Comparison of ENCODE assay signal across 8 mouse cellular contexts in the genomic region with DNA sequence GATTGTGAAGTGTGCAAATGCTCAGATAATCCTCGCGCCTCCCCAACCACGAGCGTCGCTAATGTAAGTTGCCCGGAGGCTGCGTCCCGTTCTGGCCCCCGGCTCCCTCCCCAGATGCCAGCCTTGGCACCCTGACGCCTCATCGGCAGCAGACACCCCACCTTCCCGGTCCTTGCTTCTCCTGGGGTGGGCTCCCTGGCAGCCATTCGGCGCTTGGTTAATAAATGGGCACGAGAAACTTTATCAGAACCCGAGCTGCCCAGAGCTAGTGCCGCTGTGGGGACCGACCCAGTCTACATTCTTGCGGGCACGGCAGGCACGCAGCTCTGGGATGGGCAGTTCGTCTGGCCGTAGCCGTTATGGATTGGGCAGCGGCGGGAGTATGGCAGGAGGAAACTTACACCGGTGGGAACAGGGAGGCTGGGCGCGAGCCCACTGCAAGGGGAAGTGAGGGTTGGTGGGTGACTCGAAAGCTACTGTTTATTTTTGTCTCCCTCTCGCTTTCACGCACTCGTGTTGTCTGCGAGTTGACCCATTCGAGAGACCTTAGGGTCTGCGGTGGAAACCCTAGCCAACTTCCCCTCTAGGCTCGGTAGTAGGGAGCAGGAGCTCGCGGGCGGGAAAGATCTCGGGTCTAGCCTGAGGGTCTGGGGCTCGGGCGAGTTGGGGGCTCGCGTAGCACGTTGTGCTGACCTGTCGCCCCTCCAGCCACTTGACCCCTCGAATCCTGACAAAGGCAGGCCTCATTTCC. TPM values are rescaled to one million over a fixed set of nuclear protein-coding genes. Genes with fewer than 3 reads are reported as not detected.
A peak's percentile ranks its signal among the peaks of the same experiment; 100 is the strongest.
DNase-seq lines count a peak whose midpoint lies in the region; ATAC-seq and TF ChIP-seq lines count a peak whose summit lies in the region.

No protein-coding gene starts in this region.

- TF ChIP-seq CTCF in C2C12 (IDR thresholded peaks at IDR 0.05; ENCODE audit: control insufficient read depth, insufficient read depth, insufficient read length): no peak

- peaks cover 72% of the 10 kb centered on the region for H3K79me2 ChIP-seq in C2C12 (ENCODE audit: control insufficient read depth, insufficient read depth)

- H3K4me1 ChIP-seq in embryonic facial prominence, embryonic 13.5 days: peaks cover 31% of the 10 kb centered on the region
- H3K4me1 ChIP-seq in heart, embryonic 11.5 days (ENCODE audit: control insufficient read depth, insufficient read depth, low read length): peaks cover 26% of the 10 kb centered on the region
- peaks cover 39% of the 10 kb centered on the region for H3K4me1 ChIP-seq in kidney, embryonic 15.5 days
- H3K4me1 ChIP-seq in lung, embryonic 15.5 days: peaks cover 35% of the 10 kb centered on the region

- ATAC-seq in embryonic facial prominence, embryonic 13.5 days (ENCODE audit: insufficient number of reproducible peaks, insufficient read depth, low FRiP score, low TSS enrichment, low read depth): no peak
- no peak for ATAC-seq in heart, embryonic 11.5 days (replicated peaks; ENCODE audit: insufficient number of reproducible peaks, low FRiP score, low TSS enrichment)
- no peak for ATAC-seq in kidney, embryonic 15.5 days (replicated peaks; ENCODE audit: low FRiP score)
- peak; percentile 24; the same call in 1 of the 2 replicates for ATAC-seq in lung, embryonic 15.5 days (ENCODE audit: borderline replicate concordance, extremely low read depth, low FRiP score, low TSS enrichment)
- 0 out of 2 replicates have a peak, but pooled peaks have one; percentile 1 for ATAC-seq in neutrophil, adult 5-6 weeks (ENCODE audit: extremely low read depth, insufficient number of reproducible peaks, low FRiP score, poor library complexity, severe bottlenecking)

- H3ac ChIP-seq in C2C12 (ENCODE audit: control insufficient read depth, insufficient read length, low read depth): peak overlapping the region; percentile 94

- H3K27ac ChIP-seq in embryonic facial prominence, embryonic 13.5 days: peak overlapping the region; percentile 99
- peak overlapping the region; percentile 99 for H3K27ac ChIP-seq in heart, embryonic 11.5 days (ENCODE audit: low read depth, low read length)
- H3K27ac ChIP-seq in kidney, embryonic 15.5 days: peak overlapping the region; percentile 100
- peak overlapping the region; percentile 99 for H3K27ac ChIP-seq in lung, embryonic 15.5 days

- no peaks in the 10 kb centered on the region for H3K27me3 ChIP-seq in C2C12 (ENCODE audit: control insufficient read depth, insufficient read depth, insufficient read length)
- no peaks in the 10 kb centered on the region for H3K27me3 ChIP-seq in embryonic facial prominence, embryonic 13.5 days
- no peaks in the 10 kb centered on the region for H3K27me3 ChIP-seq in heart, embryonic 11.5 days (ENCODE audit: control insufficient read depth, insufficient read depth, low read length)
- H3K27me3 ChIP-seq in kidney, embryonic 15.5 days: no peaks in the 10 kb centered on the region
- H3K27me3 ChIP-seq in lung, embryonic 15.5 days: no peaks in the 10 kb centered on the region

- peak overlapping the region; percentile 64 for H3K4me3 ChIP-seq in C2C12 (ENCODE audit: insufficient read depth, poor library complexity, severe bottlenecking)
- H3K4me3 ChIP-seq in embryonic facial prominence, embryonic 13.5 days: peak overlapping the region; percentile 88
- peak overlapping the region; percentile 93 for H3K4me3 ChIP-seq in heart, embryonic 11.5 days (ENCODE audit: low read depth, low read length)
- peak overlapping the region; percentile 85 for H3K4me3 ChIP-seq in kidney, embryonic 15.5 days (replicated peaks)
- peak overlapping the region; percentile 89 for H3K4me3 ChIP-seq in lung, embryonic 15.5 days

- H3K4me2 ChIP-seq in embryonic facial prominence, embryonic 13.5 days: peak overlapping the region; percentile 71
- peak overlapping the region; percentile 93 for H3K4me2 ChIP-seq in heart, embryonic 11.5 days
- peak overlapping the region; percentile 84 for H3K4me2 ChIP-seq in kidney, embryonic 15.5 days
- H3K4me2 ChIP-seq in lung, embryonic 15.5 days: peak overlapping the region; percentile 63

- H3K9me3 ChIP-seq in embryonic facial prominence, embryonic 13.5 days: no peaks in the 10 kb centered on the region
- H3K9me3 ChIP-seq in heart, embryonic 11.5 days (replicated peaks; ENCODE audit: control insufficient read depth, low read length): no peaks in the 10 kb centered on the region
- H3K9me3 ChIP-seq in kidney, embryonic 15.5 days (replicated peaks): no peaks in the 10 kb centered on the region
- no peaks in the 10 kb centered on the region for H3K9me3 ChIP-seq in lung, embryonic 15.5 days

- peak overlapping the region; percentile 95 for H3K9ac ChIP-seq in embryonic facial prominence, embryonic 13.5 days
- H3K9ac ChIP-seq in heart, embryonic 11.5 days (ENCODE audit: low read depth, low read length): peak overlapping the region; percentile 100
- H3K9ac ChIP-seq in kidney, embryonic 15.5 days: peak overlapping the region; percentile 97
- peak overlapping the region; percentile 99 for H3K9ac ChIP-seq in lung, embryonic 15.5 days

- peak; percentile 86 for DNase-seq in adrenal gland, adult 2 months
- peak; percentile 68 for DNase-seq in thymus, postnatal 14 days

- WGBS in embryonic facial prominence, embryonic 13.5 days: under 1% methylated on average over 48 of the region's 48 CpGs
- under 1% methylated on average over 48 of the region's 48 CpGs for WGBS in heart, embryonic 11.5 days (ENCODE audit: insufficient replicate concordance)
- under 1% methylated on average over 48 of the region's 48 CpGs for WGBS in kidney, embryonic 15.5 days
- WGBS in lung, embryonic 15.5 days: under 1% methylated on average over 48 of the region's 48 CpGs

- H3K36me3 ChIP-seq in C2C12 (ENCODE audit: control insufficient read depth, insufficient read depth): no peaks in the 10 kb centered on the region
- H3K36me3 ChIP-seq in embryonic facial prominence, embryonic 13.5 days: no peaks in the 10 kb centered on the region
- no peaks in the 10 kb centered on the region for H3K36me3 ChIP-seq in heart, embryonic 11.5 days (ENCODE audit: control insufficient read depth, insufficient read depth, low read length)
- no peaks in the 10 kb centered on the region for H3K36me3 ChIP-seq in kidney, embryonic 15.5 days
- H3K36me3 ChIP-seq in lung, embryonic 15.5 days: no peaks in the 10 kb centered on the region

- H3K79me3 ChIP-seq in C2C12 (ENCODE audit: low read depth): peaks cover 52% of the 10 kb centered on the region

TF ChIP-seq in C2C12, 6 proteins besides CTCF, POLR2A, EP300 and RAD21:
- TF ChIP-seq MAX (IDR thresholded peaks at IDR 0.05) (peak; percentile 37), MYOD1 (IDR thresholded peaks at IDR 0.05; ENCODE audit: control insufficient read depth, insufficient read length, low read depth) (no peak), CEBPB (IDR thresholded peaks at IDR 0.05; ENCODE audit: low read depth) (no peak), FOSL1 (IDR thresholded peaks at IDR 0.05; ENCODE audit: insufficient read depth, low read length, poor library complexity, severe bottlenecking) (no peak), MYOG (IDR thresholded peaks at IDR 0.05; ENCODE audit: control insufficient read depth, extremely low read depth, insufficient read length) (no peak)

RNA-seq across cellular contexts. Expression of a gene that starts 1.5 kb away (rescaled TPM):
- 100.0 TPM for polyA plus RNA-seq in C2C12 (2012; fragmentation: generic; extraction: Trizol)
- 100 to 1,000 TPM; 278 to 501 TPM for total RNA-seq in adrenal gland, adult 2 months (2021)
- 8.0 and 9.8 TPM in 2 replicates for polyA plus RNA-seq in adrenal gland, adult 2 months (2012; rRNA removed)
- 237 and 292 TPM in 2 replicates for polyA plus RNA-seq in embryonic facial prominence, embryonic 13.5 days (2015; fragmentation: Nextera tagmentation; extraction: Ambion mirVana)
- 108 and 120 TPM in 2 replicates for polyA plus RNA-seq in heart, embryonic 11.5 days (2014; fragmentation: Nextera tagmentation; extraction: Ambion mirVana)
- polyA plus RNA-seq in kidney, embryonic 15.5 days (2015; fragmentation: Nextera tagmentation; extraction: Ambion mirVana): 217 and 225 TPM in 2 replicates
- polyA plus RNA-seq in lung, embryonic 15.5 days (2015; fragmentation: Nextera tagmentation; extraction: Ambion mirVana): 182 and 184 TPM in 2 replicates
- 571 and 598 TPM in 2 replicates for total RNA-seq in neutrophil, adult 5-6 weeks (2017)

Comparison
In these comparisons a context has a peak if more than half of its experiments do, and no peak if none do; other contexts are left out.
1. ATAC-seq: peak in lung, embryonic 15.5 days (single experiment) and neutrophil, adult 5-6 weeks (single experiment); none in embryonic facial prominence, embryonic 13.5 days (single experiment), heart, embryonic 11.5 days (single experiment) and kidney, embryonic 15.5 days (single experiment).
2. Peak in every context shown above with its lines, with median percentiles within 50 percentile points of each other: H3K4me3 ChIP-seq, H3K27ac ChIP-seq, H3K4me2 ChIP-seq and H3K9ac ChIP-seq.